Mouse (Mus musculus): ENCODE results near the gene Kcna2. TPM values are rescaled to one million over a fixed set of nuclear protein-coding genes. Genes with fewer than 3 reads are reported as not detected.

Kcna2 gene
- polyA plus RNA-seq (2017; shearing (Covaris generic)) = 1.0 TPM

GRCm38 (mm10) chr3:107100811-107101455, at the start of gene Kcna2:
TSS of gene Kcna2 (plus strand) at chr3:107101146.

Other genes starting within 250 kb of the Kcna2 start
- 7.2 TPM for gene Kcna3, start 65.0 kb upstream of the Kcna2 start, polyA plus RNA-seq (2017; shearing (Covaris generic))
- gene Kcna10, start 81.9 kb downstream of the Kcna2 start, polyA plus RNA-seq (2017; shearing (Covaris generic)) = not detected
- not detected for gene Cym, start 120.6 kb downstream of the Kcna2 start, polyA plus RNA-seq (2017; shearing (Covaris generic))
- gene A630076J17Rik, start 129.5 kb downstream of the Kcna2 start, polyA plus RNA-seq (2017; shearing (Covaris generic)) = not detected
- gene Prok1, start 138.6 kb downstream of the Kcna2 start, polyA plus RNA-seq (2017; shearing (Covaris generic)) = 0.67 TPM
- 250 TPM for gene Lamtor5, start 177.7 kb downstream of the Kcna2 start, polyA plus RNA-seq (2017; shearing (Covaris generic))
- 1.1 TPM for gene Slc16a4, start 190.1 kb downstream of the Kcna2 start, polyA plus RNA-seq (2017; shearing (Covaris generic))
- gene Rbm15, start 232.5 kb downstream of the Kcna2 start, polyA plus RNA-seq (2017; shearing (Covaris generic)) = 7.2 TPM